Mouse (Mus musculus) C2C12 (cell line): ENCODE measurements around the gene Bloc1s1.

ENCODE experiments used
- CTCF ChIP-seq: IDR thresholded peaks from one replicate; pipeline ENCODE4 v1.5.1; 2011; ENCODE audit not compliant: control insufficient read depth, insufficient read depth, insufficient read length
- MAX ChIP-seq: IDR thresholded peaks from one replicate; pipeline ENCODE4 v1.6.1; 2011; ENCODE audit warnings: mild to moderate bottlenecking, control low read depth
- MYOD1 ChIP-seq: IDR thresholded peaks from one replicate; pipeline ENCODE4 v1.6.1; 2011; ENCODE audit warnings: low read depth; ENCODE audit not compliant: control insufficient read depth, insufficient read length
- MYOG ChIP-seq: IDR thresholded peaks from one replicate; pipeline ENCODE4 v1.6.1; 2011; ENCODE audit not compliant: control insufficient read depth, insufficient read length; ENCODE audit errors: extremely low read depth
- USF1 ChIP-seq: IDR thresholded peaks from one replicate; pipeline ENCODE4 v1.6.1; 2011; ENCODE audit warnings: low read depth, mild to moderate bottlenecking, control low read depth, moderate library complexity

- TF ChIP-seq CTCF, result no peak
- no peak for TF ChIP-seq USF1
- TF ChIP-seq MYOG, result no peak
- TF ChIP-seq MYOD1, result no peak
- TF ChIP-seq MAX, result no peak
Measured at GRCm38 (mm10) chr10:128878811-128879210, 45.0 kb downstream of the Bloc1s1 start.
